Mouse (Mus musculus): ENCODE measurements around the gene Sord.
"Not testable (repeated sequence)": the region's sequence is repeated elsewhere in the genome, so short reads cannot be mapped to it uniquely, and the experiment has no call there.

The Sord gene

GRCm38 (mm10) chr2:122234611-122235288 lies at the start of gene Sord:
Sord (plus strand) TSS chr2:122234749.
- in situ Hi-C loops (cut with MseI, MboI): no loop called here

- in situ Hi-C loops (cut with MseI, MboI): no loop called here
Observed at GRCm38 (mm10) chr2:122185086-122185485, 49.5 kb upstream of the Sord start.

- in situ Hi-C loops (cut with MseI, MboI): no loop called here
Observed at GRCm38 (mm10) chr2:122186106-122186505, 48.4 kb upstream of the Sord start, which contains the start of the genes Patl2 and Terb2. Patl2 (minus strand) TSS chr2:122186189. Terb2 (plus strand) TSS chr2:122186272.

GRCm38 (mm10) chr2:122186751-122187150 lies 47.8 kb upstream of the Sord start:
- in situ Hi-C loops (cut with MseI, MboI): no loop called here

GRCm38 (mm10) chr2:122191849-122192248 lies 42.7 kb upstream of the Sord start:
- in situ Hi-C loops (cut with MseI, MboI): loop anchor here (5.0 to 10.0 kb wide), 2 partner anchors 110 to 113 kb away; no protein-coding TSS in a partner anchor

GRCm38 (mm10) chr2:122194509-122194929 lies 40.0 kb upstream of the Sord start:
- in situ Hi-C loops (cut with MseI, MboI): loop anchor here (5.0 to 10.0 kb wide), 2 partner anchors 108 to 110 kb away; no protein-coding TSS in a partner anchor

GRCm38 (mm10) chr2:122201501-122201900 lies 33.0 kb upstream of the Sord start:
- in situ Hi-C loops (cut with MseI, MboI): loop anchor here (5.0 kb wide), 1 partner anchor 41 kb away; no protein-coding TSS in a partner anchor

- in situ Hi-C loops (cut with MseI, MboI): no loop called here
Observed at GRCm38 (mm10) chr2:122206440-122207107, 28.0 kb upstream of the Sord start.

- in situ Hi-C loops (cut with MseI, MboI): no loop called here
Observed at GRCm38 (mm10) chr2:122210534-122211228, 23.9 kb upstream of the Sord start.

- in situ Hi-C loops (cut with MseI, MboI): not testable (repeated sequence)
Observed at GRCm38 (mm10) chr2:122217075-122217474, 17.5 kb upstream of the Sord start.

- in situ Hi-C loops (cut with MseI, MboI): no loop called here
Observed at GRCm38 (mm10) chr2:122218234-122218633, 16.3 kb upstream of the Sord start.

GRCm38 (mm10) chr2:122221378-122221777 lies 13.2 kb upstream of the Sord start:
- in situ Hi-C loops (cut with MseI, MboI): no loop called here

GRCm38 (mm10) chr2:122221798-122222197 lies 12.8 kb upstream of the Sord start:
- in situ Hi-C loops (cut with MseI, MboI): no loop called here

GRCm38 (mm10) chr2:122222272-122222671 lies 12.3 kb upstream of the Sord start:
- in situ Hi-C loops (cut with MseI, MboI): no loop called here

GRCm38 (mm10) chr2:122223654-122224053 lies 10.9 kb upstream of the Sord start:
- in situ Hi-C loops (cut with MseI, MboI): no loop called here

- in situ Hi-C loops (cut with MseI, MboI): no loop called here
Observed at GRCm38 (mm10) chr2:122230395-122230794, 4.2 kb upstream of the Sord start.

- in situ Hi-C loops (cut with MseI, MboI): no loop called here
Observed at GRCm38 (mm10) chr2:122231616-122232015, 2.9 kb upstream of the Sord start.

GRCm38 (mm10) chr2:122233341-122233740 lies 1.2 kb upstream of the Sord start:
- in situ Hi-C loops (cut with MseI, MboI): no loop called here

GRCm38 (mm10) chr2:122233759-122234557 lies 591 bp upstream of the Sord start:
- in situ Hi-C loops (cut with MseI, MboI): no loop called here

- in situ Hi-C loops (cut with MseI, MboI): no loop called here
Observed at GRCm38 (mm10) chr2:122235425-122235824, 876 bp downstream of the Sord start.

- in situ Hi-C loops (cut with MseI, MboI): no loop called here
Observed at GRCm38 (mm10) chr2:122236321-122236720, 1.8 kb downstream of the Sord start.

All from mouse trophoblast stem cell (cell line).